Mouse (Mus musculus) midbrain, embryonic 16.5 days (tissue): ENCODE measurements around the gene Rnf114. TPM values are rescaled to one million over a fixed set of nuclear protein-coding genes. Genes with fewer than 3 reads are reported as not detected.

Experiments
- ATAC-seq: fragments of 200-750 bp; cut with Nextera tagmentation; 2 replicates; pipeline ENCODE4 v1.8.0; 2017; ENCODE audit warnings: moderate TSS enrichment
- H3K27ac ChIP-seq: fragments of 300-500 bp; sonication (generic); 2 replicates; pipeline ENCODE4 v1.5.1; 2014; ENCODE audit warnings: mild to moderate bottlenecking, low read length, mixed read lengths
- H3K27me3 ChIP-seq: fragments of 300-500 bp; sonication (generic); 2 replicates; pipeline ENCODE4 v1.6.1; 2014; ENCODE audit warnings: low read depth, low read length, mixed read lengths; ENCODE audit not compliant: control insufficient read depth, insufficient read depth
- H3K36me3 ChIP-seq: fragments of 300-500 bp; sonication (generic); 2 replicates; pipeline ENCODE4 v1.6.1; 2014; ENCODE audit warnings: mild to moderate bottlenecking, low read length, moderate library complexity, mixed read lengths; ENCODE audit not compliant: control insufficient read depth, insufficient read depth
- H3K4me1 ChIP-seq: fragments of 300-500 bp; sonication (generic); 2 replicates; pipeline ENCODE4 v1.6.1; 2014; ENCODE audit warnings: mild to moderate bottlenecking, low read length, mixed read lengths; ENCODE audit not compliant: control insufficient read depth, insufficient read depth
- H3K4me2 ChIP-seq: fragments of 300-500 bp; sonication (generic); 2 replicates; pipeline ENCODE4 v1.6.1; 2014; ENCODE audit warnings: mild to moderate bottlenecking, low read length, mixed read lengths
- H3K4me3 ChIP-seq: fragments of 300-500 bp; sonication (generic); 2 replicates; pipeline ENCODE4 v1.5.1; 2014; ENCODE audit warnings: low read depth, mild to moderate bottlenecking, low read length, moderate library complexity, mixed read lengths
- H3K9ac ChIP-seq: fragments of 300-500 bp; sonication (generic); 2 replicates; pipeline ENCODE4 v1.6.1; 2014; ENCODE audit warnings: low read depth, low read length, mixed read lengths
- H3K9me3 ChIP-seq: fragments of 300-500 bp; sonication (generic); replicated peaks from 2 replicates; pipeline ENCODE4 v1.6.1; 2014; ENCODE audit warnings: mild to moderate bottlenecking, low read length, mixed read lengths; ENCODE audit not compliant: control insufficient read depth, poor library complexity, severe bottlenecking
- WGBS: fragments of 180-500 bp; shearing (Covaris S2); extraction: QIAGEN DNeasy Blood & Tissue Kit; methylation state at CpG from one replicate; pipeline ENCODE4 v1.1.7; 2014; 5-methylcytosine and 5-hydroxymethylcytosine counted together
- polyA plus RNA-seq: library from polyadenylated mRNA; unstranded; fragments of >200 nt; fragmentation: Nextera tagmentation; extraction: Ambion mirVana; gene quantifications from 2 replicates; pipeline ENCODE4 v1.2.1, GENCODE M21; 2015

Rnf114 gene
- polyA plus RNA-seq, 1 experiment from 2014 or later: 111 TPM

GRCm38 (mm10) chr2:167547444-167547843 lies 55.0 kb downstream of the Rnf114 start:
- WGBS: 78% methylated on average over 8 of the region's 8 CpGs
- Histone ChIP-seq H3K9ac (no peak overlapping the region), H3K27me3 (no peaks in the 10 kb centered on the region), H3K4me1 (no peaks in the 10 kb centered on the region), H3K4me3 (no peak overlapping the region), H3K27ac (no peak overlapping the region), H3K4me2 (no peak overlapping the region), H3K36me3 (no peaks in the 10 kb centered on the region), H3K9me3 (no peaks in the 10 kb centered on the region)
- no peak for ATAC-seq

GRCm38 (mm10) chr2:167548961-167549360 lies 56.5 kb downstream of the Rnf114 start:
- H3K9me3 ChIP-seq: no peaks in the 10 kb centered on the region
- no peaks in the 10 kb centered on the region for H3K36me3 ChIP-seq
- H3K27me3 ChIP-seq: no peaks in the 10 kb centered on the region
- no peak overlapping the region for H3K4me2 ChIP-seq
- no peak overlapping the region for H3K9ac ChIP-seq
- WGBS: 81% methylated on average over 7 of the region's 7 CpGs
- H3K4me1 ChIP-seq: no peaks in the 10 kb centered on the region
- H3K27ac ChIP-seq: no peak overlapping the region
- ATAC-seq: no peak
- no peak overlapping the region for H3K4me3 ChIP-seq

GRCm38 (mm10) chr2:167550341-167550854 lies 58.0 kb downstream of the Rnf114 start:
- Histone ChIP-seq H3K4me3 (no peak overlapping the region), H3K27me3 (no peaks in the 10 kb centered on the region), H3K36me3 (no peaks in the 10 kb centered on the region), H3K27ac (no peak overlapping the region), H3K9me3 (no peaks in the 10 kb centered on the region), H3K4me2 (no peak overlapping the region), H3K9ac (no peak overlapping the region), H3K4me1 (no peaks in the 10 kb centered on the region)
- WGBS: 86% methylated on average over 8 of the region's 8 CpGs
- ATAC-seq: no peak

GRCm38 (mm10) chr2:167551342-167551920 lies 59.0 kb downstream of the Rnf114 start:
- Histone ChIP-seq H3K4me3 (no peak overlapping the region), H3K27me3 (no peaks in the 10 kb centered on the region), H3K4me1 (no peaks in the 10 kb centered on the region), H3K4me2 (no peak overlapping the region), H3K9ac (no peak overlapping the region), H3K36me3 (no peaks in the 10 kb centered on the region), H3K27ac (no peak overlapping the region), H3K9me3 (no peaks in the 10 kb centered on the region)
- 77% methylated on average over 8 of the region's 8 CpGs for WGBS
- no peak for ATAC-seq

- Histone ChIP-seq H3K4me3 (no peak overlapping the region), H3K4me1 (no peaks in the 10 kb centered on the region), H3K9me3 (no peaks in the 10 kb centered on the region), H3K27ac (no peak overlapping the region), H3K27me3 (no peaks in the 10 kb centered on the region), H3K36me3 (no peaks in the 10 kb centered on the region), H3K4me2 (no peak overlapping the region), H3K9ac (no peak overlapping the region)
- ATAC-seq: no peak
- 80% methylated on average over 4 of the region's 4 CpGs for WGBS
Measured at GRCm38 (mm10) chr2:167552292-167552691, 59.8 kb downstream of the Rnf114 start.

GRCm38 (mm10) chr2:167552927-167553402 lies 60.5 kb downstream of the Rnf114 start:
- 16% methylated on average over 11 of the region's 11 CpGs for WGBS
- H3K4me2 ChIP-seq: no peak overlapping the region
- H3K36me3 ChIP-seq: no peaks in the 10 kb centered on the region
- ATAC-seq: no peak
- H3K27ac ChIP-seq: no peak overlapping the region
- H3K9me3 ChIP-seq: no peaks in the 10 kb centered on the region
- H3K4me1 ChIP-seq: no peaks in the 10 kb centered on the region
- H3K27me3 ChIP-seq: no peaks in the 10 kb centered on the region
- no peak overlapping the region for H3K4me3 ChIP-seq
- H3K9ac ChIP-seq: no peak overlapping the region

- no peaks in the 10 kb centered on the region for H3K36me3 ChIP-seq
- ATAC-seq: no peak
- H3K4me2 ChIP-seq: no peak overlapping the region
- H3K4me1 ChIP-seq: peaks cover 6% of the 10 kb centered on the region
- no peak overlapping the region for H3K9ac ChIP-seq
- 84% methylated on average over 5 of the region's 5 CpGs for WGBS
- H3K4me3 ChIP-seq: no peak overlapping the region
- no peak overlapping the region for H3K27ac ChIP-seq
- H3K27me3 ChIP-seq: no peaks in the 10 kb centered on the region
- no peaks in the 10 kb centered on the region for H3K9me3 ChIP-seq
Measured at GRCm38 (mm10) chr2:167555766-167556165, 63.3 kb downstream of the Rnf114 start.

- peak overlapping the region; percentile 56 for H3K9ac ChIP-seq
- peak overlapping the region; percentile 19 for H3K4me3 ChIP-seq
- no peaks in the 10 kb centered on the region for H3K9me3 ChIP-seq
- 12% methylated on average over 27 of the region's 27 CpGs for WGBS
- no peak for ATAC-seq
- H3K4me2 ChIP-seq: peak overlapping the region; percentile 57
- no peaks in the 10 kb centered on the region for H3K27me3 ChIP-seq
- peaks cover 6% of the 10 kb centered on the region for H3K4me1 ChIP-seq
- H3K27ac ChIP-seq: no peak overlapping the region
- H3K36me3 ChIP-seq: no peaks in the 10 kb centered on the region
Measured at GRCm38 (mm10) chr2:167559413-167559812, 67.0 kb downstream of the Rnf114 start.

- WGBS: 35% methylated on average over 8 of the region's 8 CpGs
- H3K4me1 ChIP-seq: peaks cover 6% of the 10 kb centered on the region
- no peak overlapping the region for H3K27ac ChIP-seq
Measured at GRCm38 (mm10) chr2:167562101-167562500, 69.7 kb downstream of the Rnf114 start.

More at GRCm38 (mm10) chr2:167562101-167562500, 69.7 kb downstream of the Rnf114 start:
- no peak for ATAC-seq
- Histone ChIP-seq H3K4me3 (no peak overlapping the region), H3K36me3 (no peaks in the 10 kb centered on the region), H3K27me3 (no peaks in the 10 kb centered on the region), H3K9me3 (no peaks in the 10 kb centered on the region), H3K9ac (no peak overlapping the region), H3K4me2 (no peak overlapping the region)
